Mouse (Mus musculus) CD4-positive, CD25-positive, alpha-beta regulatory T cell, adult 9 weeks (primary cell): ENCODE data around the gene Sugt1. TPM values are rescaled to one million over a fixed set of nuclear protein-coding genes. Genes with fewer than 3 reads are reported as not detected.

Experiments used
- polyA plus RNA-seq: library from polyadenylated mRNA; unstranded; fragments of 100-300 nt; shearing (Covaris generic); gene quantifications from one replicate; pipeline ENCODE4 v1.2.1, GENCODE M21; 2017

The Sugt1 gene
- polyA plus RNA-seq = 133 TPM

GRCm38 (mm10) chr14:79587139-79587851 lies at the start of gene Sugt1:
TSS of gene Sugt1 (plus strand) at chr14:79587691.

DNA sequence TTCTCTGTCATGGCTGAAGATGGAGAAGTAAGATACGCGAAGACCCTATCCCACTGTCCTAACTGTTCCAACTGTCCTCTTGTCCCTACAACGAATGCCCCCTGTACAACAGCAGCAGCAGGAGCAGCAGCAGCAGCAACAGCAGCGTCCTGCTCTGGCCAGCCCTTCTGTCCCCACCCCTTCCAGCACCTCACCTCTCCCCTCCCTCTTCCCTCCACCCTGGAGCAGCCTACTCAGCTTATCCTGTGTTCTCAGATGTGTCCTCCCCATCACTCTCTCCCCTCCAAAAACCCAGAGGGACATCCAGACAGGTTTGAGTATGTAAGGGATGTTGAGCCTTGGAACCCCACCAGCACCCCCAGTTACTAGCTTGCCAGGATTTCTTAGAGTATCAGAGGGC lies 74.5 kb downstream of the Sugt1 start, which contains the start of gene Cnmd:
Gene Cnmd (minus strand): TSS at position 170 of the 400 bp plus-strand sequence.

Other genes starting within 250 kb of the Sugt1 start
- 58.4 TPM for gene Naa16, start 196.9 kb upstream of the Sugt1 start, polyA plus RNA-seq
- gene Mtrf1, start 189.9 kb upstream of the Sugt1 start, polyA plus RNA-seq = 6.4 TPM
- 2.1 TPM for gene Kbtbd7, start 161.2 kb upstream of the Sugt1 start, polyA plus RNA-seq
- gene Kbtbd6, start 135.9 kb upstream of the Sugt1 start, polyA plus RNA-seq = 0.14 TPM
- 198 TPM for gene Elf1, start 106.5 kb upstream of the Sugt1 start, polyA plus RNA-seq
- gene Wbp4, start 106.2 kb upstream of the Sugt1 start, polyA plus RNA-seq = 36.8 TPM
- not detected for gene Cnmd, start 74.5 kb downstream of the Sugt1 start, polyA plus RNA-seq
- gene Pcdh8, start 183.6 kb downstream of the Sugt1 start, polyA plus RNA-seq = not detected